Mouse (Mus musculus) hindbrain, embryonic 12.5 days (tissue): ENCODE measurements around the gene Pltp. TPM values are rescaled to one million over a fixed set of nuclear protein-coding genes. Genes with fewer than 3 reads are reported as not detected.
A peak's percentile ranks its signal among the peaks of the same experiment; 100 is the strongest.
"Not testable (repeated sequence)": the region's sequence is repeated elsewhere in the genome, so short reads cannot be mapped to it uniquely, and the experiment has no call there.

Experiments used
- ATAC-seq: fragments of 200-750 bp; cut with Nextera tagmentation; 2 replicates; pipeline ENCODE4 v1.8.0; 2017; ENCODE audit warnings: moderate TSS enrichment; ENCODE audit not compliant: low FRiP score
- H3K27ac ChIP-seq: fragments of 300-500 bp; sonication (generic); 2 replicates; pipeline ENCODE4 v1.5.1; 2016; ENCODE audit warnings: mild to moderate bottlenecking
- H3K27me3 ChIP-seq: fragments of 300-500 bp; sonication (generic); 2 replicates; pipeline ENCODE4 v1.6.1; 2016; ENCODE audit warnings: mild to moderate bottlenecking
- H3K36me3 ChIP-seq: fragments of 300-500 bp; sonication (generic); 2 replicates; pipeline ENCODE4 v1.6.1; 2016; ENCODE audit warnings: mild to moderate bottlenecking
- H3K4me1 ChIP-seq: fragments of 300-500 bp; sonication (generic); 2 replicates; pipeline ENCODE4 v1.6.1; 2016
- H3K4me2 ChIP-seq: fragments of 300-500 bp; sonication (generic); replicated peaks from 2 replicates; pipeline ENCODE4 v1.6.1; 2016; ENCODE audit warnings: mild to moderate bottlenecking
- H3K4me3 ChIP-seq: fragments of 300-500 bp; sonication (generic); 2 replicates; pipeline ENCODE4 v1.5.1; 2016; ENCODE audit warnings: mild to moderate bottlenecking
- H3K9ac ChIP-seq: fragments of 300-500 bp; sonication (generic); 2 replicates; pipeline ENCODE4 v1.6.1; 2016; ENCODE audit warnings: mild to moderate bottlenecking, moderate library complexity
- H3K9me3 ChIP-seq: fragments of 300-500 bp; sonication (generic); replicated peaks from 2 replicates; pipeline ENCODE4 v1.6.1; 2016; ENCODE audit warnings: mild to moderate bottlenecking
- whole genome bisulfite sequencing: fragments of 180-500 bp; shearing (Covaris S2); methylation state at CpG from one replicate; pipeline ENCODE4 v1.1.7; 2016; 5-methylcytosine and 5-hydroxymethylcytosine counted together
- polyA plus RNA-seq: library from polyadenylated mRNA; unstranded; fragments of >200 nt; fragmentation: Nextera tagmentation; extraction: Ambion mirVana; gene quantifications from 2 replicates; pipeline ENCODE4 v1.2.1, GENCODE M21; 2016

The Pltp gene
- polyA plus RNA-seq, 1 experiment from 2014 or later, result 77.3 TPM

DNA sequence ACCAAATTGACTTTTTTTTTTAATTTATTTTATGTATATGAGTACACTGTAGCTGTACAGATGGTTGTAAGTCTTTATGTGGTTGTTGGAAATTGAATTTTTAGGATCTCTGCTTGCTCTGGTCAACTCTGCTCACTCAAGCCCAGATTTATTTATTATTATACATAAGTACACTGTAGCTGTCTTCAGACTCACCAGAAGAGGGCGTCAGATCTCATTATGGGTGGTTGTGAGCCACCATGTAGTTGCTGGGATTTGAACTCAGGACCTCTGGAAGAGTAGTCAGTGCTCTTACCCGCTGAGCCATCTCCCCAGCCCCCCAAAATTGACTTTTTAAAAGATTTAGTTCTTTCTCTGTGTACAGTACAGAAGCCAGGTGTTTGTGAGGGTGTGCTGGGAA is 18.1 kb upstream of the Pltp start:
- not testable (repeated sequence) for H3K4me3 ChIP-seq, H3K36me3 ChIP-seq, ATAC-seq, H3K9me3 ChIP-seq, H3K27me3 ChIP-seq, H3K27ac ChIP-seq, H3K4me2 ChIP-seq, H3K9ac ChIP-seq
- H3K4me1 ChIP-seq, result peaks cover 24% of the 10 kb centered on the region
- 61% methylated on average over 2 of the region's 2 CpGs for WGBS

DNA sequence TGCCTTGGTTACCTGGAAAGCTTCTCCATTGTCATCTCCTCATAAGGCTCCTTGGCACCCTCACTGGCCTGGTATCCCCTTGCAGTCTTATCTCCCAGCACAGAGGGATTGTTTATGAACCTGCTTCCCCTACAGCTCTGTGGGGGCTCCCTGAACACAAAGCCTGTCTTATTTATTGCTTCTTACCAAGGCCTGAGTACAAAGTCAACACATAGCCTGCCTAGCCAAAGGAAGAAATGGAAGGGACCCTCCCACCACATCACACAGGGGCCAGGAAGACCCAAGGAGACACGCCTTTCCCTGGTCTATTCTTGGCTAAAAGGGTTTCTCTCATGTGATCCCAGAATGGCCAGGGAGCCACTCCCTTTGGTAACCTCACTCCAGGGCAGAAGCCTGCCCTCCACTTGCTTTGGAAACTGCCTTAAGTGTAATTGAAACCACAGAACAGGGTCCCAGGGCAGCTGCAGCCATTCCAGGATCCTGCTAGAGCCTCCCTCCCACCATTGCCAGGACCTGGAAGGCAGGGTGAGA is 16.8 kb upstream of the Pltp start:
- peaks cover 19% of the 10 kb centered on the region for H3K4me1 ChIP-seq
- H3K9me3 ChIP-seq, result no peaks in the 10 kb centered on the region
- WGBS, result 36% methylated on average over 1 of the region's 1 CpGs
- peaks cover 7% of the 10 kb centered on the region; the same call in 1 of the 2 replicates for H3K36me3 ChIP-seq
- ATAC-seq, result no peak
- H3K27ac ChIP-seq, result peak overlapping the region; percentile 55; the same call in 1 of the 2 replicates
- no peak overlapping the region for H3K4me3 ChIP-seq
- no peak overlapping the region for H3K4me2 ChIP-seq
- no peaks in the 10 kb centered on the region for H3K27me3 ChIP-seq
- H3K9ac ChIP-seq, result peak overlapping the region; percentile 23; the same call in 1 of the 2 replicates

DNA sequence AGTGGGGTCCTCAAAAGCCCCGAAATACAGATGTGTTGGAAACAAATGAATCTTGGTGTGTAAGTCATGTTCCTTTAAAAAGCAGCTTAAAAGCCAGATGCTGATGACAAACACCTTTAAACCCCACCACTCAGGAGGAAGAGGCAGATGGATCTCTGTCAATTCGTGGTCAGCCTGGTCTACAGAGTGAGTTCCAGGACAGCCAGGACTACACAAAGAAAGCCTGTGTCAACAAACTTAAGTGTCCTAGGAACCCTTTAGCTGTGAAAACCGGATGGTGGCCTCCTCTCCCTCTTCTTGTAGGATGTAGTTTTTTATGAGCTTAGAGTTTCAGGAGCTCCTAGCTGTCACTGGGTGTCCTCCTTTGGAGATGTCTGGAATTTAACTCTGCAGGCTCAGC is 16.1 kb upstream of the Pltp start:
- no peaks in the 10 kb centered on the region for H3K9me3 ChIP-seq
- peaks cover 18% of the 10 kb centered on the region for H3K4me1 ChIP-seq
- H3K9ac ChIP-seq, result no peak overlapping the region
- ATAC-seq, result no peak
- H3K4me3 ChIP-seq, result no peak overlapping the region
- no peaks in the 10 kb centered on the region for H3K27me3 ChIP-seq
- no peak overlapping the region for H3K4me2 ChIP-seq
- H3K27ac ChIP-seq, result no peak overlapping the region
- peaks cover 7% of the 10 kb centered on the region; the same call in 1 of the 2 replicates for H3K36me3 ChIP-seq
- whole genome bisulfite sequencing, result 66% methylated on average over 3 of the region's 3 CpGs

- Histone ChIP-seq H3K4me2 (no peak overlapping the region), H3K27ac (no peak overlapping the region), H3K9ac (no peak overlapping the region), H3K4me3 (no peak overlapping the region), H3K4me1 (0 out of 2 replicates have a peak, but pooled peaks cover 5% of the 10 kb centered on the region), H3K36me3 (no peaks in the 10 kb centered on the region), H3K27me3 (no peaks in the 10 kb centered on the region), H3K9me3 (no peaks in the 10 kb centered on the region)
- 57% methylated on average over 6 of the region's 6 CpGs for WGBS
- ATAC-seq, result no peak
Observed at GRCm38 (mm10) chr2:164871602-164872303, 14.2 kb upstream of the Pltp start.

DNA sequence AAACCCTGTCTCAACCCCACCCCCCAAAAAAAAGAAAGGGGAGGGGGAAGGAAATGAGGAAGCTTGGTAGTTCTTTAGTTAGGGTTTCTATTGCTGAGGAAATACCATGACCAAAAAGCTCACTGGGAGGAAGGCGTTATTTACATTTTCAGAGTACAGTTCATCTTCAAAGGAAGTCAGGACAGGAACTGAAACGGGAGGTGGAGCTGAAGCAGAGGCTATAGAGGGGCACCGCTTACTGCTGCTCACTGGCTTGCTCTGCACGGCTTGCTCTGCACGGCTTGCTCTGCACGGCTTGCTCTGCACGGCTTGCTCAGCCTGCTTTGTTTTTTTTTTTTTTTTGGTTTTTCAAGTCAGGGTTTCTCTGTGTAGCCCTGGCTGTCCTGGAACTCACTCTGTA is 11.0 kb upstream of the Pltp start:
- Histone ChIP-seq H3K4me1 (no peaks in the 10 kb centered on the region), H3K36me3 (no peaks in the 10 kb centered on the region), H3K4me2 (no peak overlapping the region), H3K9ac (no peak overlapping the region), H3K27ac (no peak overlapping the region), H3K4me3 (no peak overlapping the region), H3K9me3 (no peaks in the 10 kb centered on the region), H3K27me3 (no peaks in the 10 kb centered on the region)
- WGBS, result 82% methylated on average over 7 of the region's 7 CpGs
- ATAC-seq, result no peak

GRCm38 (mm10) chr2:164867566-164867965 is 10.1 kb upstream of the Pltp start:
- ATAC-seq, result no peak
- Histone ChIP-seq H3K27ac (no peak overlapping the region), H3K4me3 (no peak overlapping the region), H3K36me3 (no peaks in the 10 kb centered on the region), H3K4me2 (no peak overlapping the region), H3K9me3 (no peaks in the 10 kb centered on the region), H3K27me3 (no peaks in the 10 kb centered on the region), H3K9ac (no peak overlapping the region), H3K4me1 (no peaks in the 10 kb centered on the region)
- WGBS, result 91% methylated on average over 7 of the region's 7 CpGs

GRCm38 (mm10) chr2:164866741-164867551 is 9.4 kb upstream of the Pltp start:
- no peak overlapping the region for H3K4me3 ChIP-seq
- 65% methylated on average over 16 of the region's 16 CpGs for WGBS
- no peak for ATAC-seq

GRCm38 (mm10) chr2:164864593-164864992 is 7.1 kb upstream of the Pltp start:
- no peak for ATAC-seq
- Histone ChIP-seq H3K4me2 (no peak overlapping the region), H3K9me3 (no peaks in the 10 kb centered on the region), H3K27me3 (peaks cover 2% of the 10 kb centered on the region; the same call in 1 of the 2 replicates), H3K36me3 (no peaks in the 10 kb centered on the region), H3K27ac (no peak overlapping the region), H3K4me1 (peaks cover 8% of the 10 kb centered on the region; the same call in 1 of the 2 replicates), H3K9ac (no peak overlapping the region), H3K4me3 (no peak overlapping the region)
- 85% methylated on average over 4 of the region's 4 CpGs for WGBS

More at GRCm38 (mm10) chr2:164866741-164867551, 9.4 kb upstream of the Pltp start:
- H3K4me1 ChIP-seq, result peaks cover 6% of the 10 kb centered on the region; the same call in 1 of the 2 replicates
- H3K9ac ChIP-seq, result peak overlapping the region; percentile 18; the same call in 1 of the 2 replicates
- no peaks in the 10 kb centered on the region for H3K27me3 ChIP-seq
- H3K36me3 ChIP-seq, result no peaks in the 10 kb centered on the region
- H3K27ac ChIP-seq, result no peak overlapping the region
- H3K9me3 ChIP-seq, result no peaks in the 10 kb centered on the region
- H3K4me2 ChIP-seq, result no peak overlapping the region

- not testable (repeated sequence) for H3K4me2 ChIP-seq, H3K36me3 ChIP-seq, ATAC-seq, H3K27ac ChIP-seq, H3K4me1 ChIP-seq, H3K27me3 ChIP-seq, H3K9me3 ChIP-seq, H3K9ac ChIP-seq, H3K4me3 ChIP-seq
- WGBS, result 88% methylated on average over 9 of the region's 9 CpGs
Observed at GRCm38 (mm10) chr2:164863411-164863810, 5.9 kb upstream of the Pltp start.

GRCm38 (mm10) chr2:164862179-164862861 is 4.8 kb upstream of the Pltp start:
- Histone ChIP-seq H3K36me3 (no peaks in the 10 kb centered on the region), H3K4me2 (no peak overlapping the region), H3K9ac (no peak overlapping the region), H3K27me3 (peaks cover 14% of the 10 kb centered on the region), H3K4me1 (peaks cover 17% of the 10 kb centered on the region), H3K9me3 (no peaks in the 10 kb centered on the region), H3K4me3 (no peak overlapping the region), H3K27ac (no peak overlapping the region)
- WGBS, result 48% methylated on average over 9 of the region's 9 CpGs
- ATAC-seq, result no peak

GRCm38 (mm10) chr2:164861094-164861493 is 3.6 kb upstream of the Pltp start:
- H3K27ac ChIP-seq, result no peak overlapping the region
- H3K4me3 ChIP-seq, result no peak overlapping the region
- H3K4me2 ChIP-seq, result no peak overlapping the region
- peaks cover 30% of the 10 kb centered on the region for H3K4me1 ChIP-seq
- ATAC-seq, result no peak
- H3K9me3 ChIP-seq, result no peaks in the 10 kb centered on the region
- no peak overlapping the region for H3K9ac ChIP-seq
- no peaks in the 10 kb centered on the region for H3K36me3 ChIP-seq
- 75% methylated on average over 4 of the region's 4 CpGs for WGBS
- peaks cover 26% of the 10 kb centered on the region for H3K27me3 ChIP-seq
